Comparison of ENCODE assay signal across 15 mouse cellular contexts in the genomic region with DNA sequence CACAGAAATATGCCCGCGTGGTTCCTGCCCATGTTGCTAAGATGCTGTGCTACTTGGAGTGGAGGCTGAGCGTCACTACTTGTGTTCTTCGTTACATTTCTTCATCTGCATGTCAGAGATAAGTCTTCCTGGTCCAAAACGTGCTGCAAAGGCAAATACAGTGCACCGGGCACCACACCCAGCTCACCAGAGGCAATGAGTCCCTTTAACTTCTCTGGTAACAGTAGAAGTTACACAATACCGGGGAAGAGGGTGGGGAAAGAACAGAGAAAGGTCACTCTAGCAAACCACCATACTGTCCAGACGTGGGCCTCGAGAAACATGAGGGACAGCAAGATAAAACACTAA.
DNase-seq lines count a peak whose midpoint lies in the region; ATAC-seq and TF ChIP-seq lines count a peak whose summit lies in the region.
"Had no signal": no experiment of that assay in that cellular context is flagged by ENCODE, and none has a peak within 500 bp of the region (broad histone marks: within the 10 kb centered on the region; RNA-seq: fewer than 3 reads in every experiment).

No protein-coding gene starts in this region.

- intact Hi-C loops in heart, postnatal 25 days (cut with DNase I): no loop called here

- no peaks in the 10 kb centered on the region for H3K9me3 ChIP-seq in heart, embryonic 11.5 days (replicated peaks; ENCODE audit: control insufficient read depth, low read length)
- no peaks in the 10 kb centered on the region for H3K9me3 ChIP-seq in limb, embryonic 10.5 days (replicated peaks)
- H3K9me3 ChIP-seq: hindbrain, embryonic 15.5 days had no signal

- 0 out of 2 replicates have a peak, but pooled peaks have one; percentile 15 for ATAC-seq in heart, embryonic 11.5 days (replicated peaks; ENCODE audit: insufficient number of reproducible peaks, low FRiP score, low TSS enrichment)
- ATAC-seq in monocyte, adult 5-6 weeks (replicated peaks; ENCODE audit: insufficient number of reproducible peaks, low FRiP score, low TSS enrichment, poor library complexity, severe bottlenecking): peak; percentile 81
- ATAC-seq: activated CD4-positive, CD25-positive, alpha-beta regulatory T cell, adult 4 months had no signal

- no peaks in the 10 kb centered on the region for H3K36me3 ChIP-seq in heart, embryonic 11.5 days (ENCODE audit: control insufficient read depth, insufficient read depth, low read length)
- no peaks in the 10 kb centered on the region for H3K36me3 ChIP-seq in limb, embryonic 10.5 days
- H3K36me3 ChIP-seq: hindbrain, embryonic 15.5 days had no signal

- no peak for TF ChIP-seq CTCF in bone marrow, adult 2 months (IDR thresholded peaks at IDR 0.05; ENCODE audit: control insufficient read depth, insufficient read depth, low read length)

- TF ChIP-seq POLR2A in bone marrow, adult 2 months (IDR thresholded peaks at IDR 0.05; ENCODE audit: borderline replicate concordance, control insufficient read depth, low read depth, low read length): no peak

- DNase-seq in heart, postnatal 25 days (ENCODE audit: low spot score): no peak
- DNase-seq in limb, embryonic 10.5 days (ENCODE audit: low spot score): no peak
- no peak for DNase-seq in adrenal gland, adult 18-20 months (ENCODE audit: low spot score in 2 of 2)
- no peak for DNase-seq in neural tube, embryonic 10.5 days (ENCODE audit: extremely low spot score, low spot score)
- DNase-seq in gastrocnemius, adult 8-10 months (ENCODE audit: low spot score in 2 of 2): no peak
- DNase-seq: cerebellum, adult 9-10 months; gastrocnemius, postnatal 14 days; kidney, postnatal 36 days; left cerebral cortex, postnatal 4 days; midbrain, embryonic 14.5 days had no signal

- H3K4me2 ChIP-seq in heart, embryonic 11.5 days: no peak overlapping the region
- H3K4me2 ChIP-seq: hindbrain, embryonic 15.5 days had no signal

- no peaks in the 10 kb centered on the region for H3K27me3 ChIP-seq in heart, embryonic 11.5 days (ENCODE audit: control insufficient read depth, insufficient read depth, low read length)
- H3K27me3 ChIP-seq in limb, embryonic 10.5 days (ENCODE audit: low read depth, poor library complexity, severe bottlenecking): no peaks in the 10 kb centered on the region
- H3K27me3 ChIP-seq: hindbrain, embryonic 15.5 days had no signal

- 62% methylated on average over 9 of the region's 9 CpGs for WGBS in heart, embryonic 11.5 days (ENCODE audit: insufficient replicate concordance)
- 28% methylated on average over 9 of the region's 9 CpGs for WGBS in bone marrow, adult 2 months
- WGBS in limb, embryonic 10.5 days: 88% methylated on average over 9 of the region's 9 CpGs

- no peak overlapping the region for H3K4me3 ChIP-seq in heart, embryonic 11.5 days (ENCODE audit: low read depth, low read length)
- no peak overlapping the region for H3K4me3 ChIP-seq in bone marrow, adult 2 months (replicated peaks; ENCODE audit: control insufficient read depth, low read depth, low read length)
- no peak overlapping the region for H3K4me3 ChIP-seq in limb, embryonic 10.5 days
- H3K4me3 ChIP-seq: hindbrain, embryonic 15.5 days had no signal

- H3K4me1 ChIP-seq in heart, embryonic 11.5 days (ENCODE audit: control insufficient read depth, insufficient read depth, low read length): peaks cover 30% of the 10 kb centered on the region
- peaks cover 5% of the 10 kb centered on the region for H3K4me1 ChIP-seq in bone marrow, adult 2 months (ENCODE audit: control insufficient read depth, insufficient read depth, low read length)
- H3K4me1 ChIP-seq in limb, embryonic 10.5 days: peaks cover 72% of the 10 kb centered on the region

- no peak overlapping the region for H3K9ac ChIP-seq in heart, embryonic 11.5 days (ENCODE audit: low read depth, low read length)
- H3K9ac ChIP-seq: hindbrain, embryonic 15.5 days had no signal

- peak overlapping the region; percentile 46; the same call in 1 of the 2 replicates for H3K27ac ChIP-seq in heart, embryonic 11.5 days (ENCODE audit: low read depth, low read length)
- H3K27ac ChIP-seq in bone marrow, adult 2 months (ENCODE audit: control insufficient read depth, insufficient read depth, low read depth, low read length, poor library complexity): peak overlapping the region; percentile 74
- 0 out of 2 replicates have a peak overlapping the region, but pooled peaks have one; percentile 44 for H3K27ac ChIP-seq in limb, embryonic 10.5 days
- H3K27ac ChIP-seq: hindbrain, embryonic 15.5 days had no signal
